Mouse (Mus musculus): ENCODE results near the gene Olfr1099.

Gene Olfr1099

GRCm38 (mm10) chr2:86960593-86960992, at the start of gene Olfr1099:
TSS of gene Olfr1099 (minus strand) at chr2:86960693.
- no peak for DNase-seq (ENCODE audit: low spot score in 2 of 2)

DNA sequence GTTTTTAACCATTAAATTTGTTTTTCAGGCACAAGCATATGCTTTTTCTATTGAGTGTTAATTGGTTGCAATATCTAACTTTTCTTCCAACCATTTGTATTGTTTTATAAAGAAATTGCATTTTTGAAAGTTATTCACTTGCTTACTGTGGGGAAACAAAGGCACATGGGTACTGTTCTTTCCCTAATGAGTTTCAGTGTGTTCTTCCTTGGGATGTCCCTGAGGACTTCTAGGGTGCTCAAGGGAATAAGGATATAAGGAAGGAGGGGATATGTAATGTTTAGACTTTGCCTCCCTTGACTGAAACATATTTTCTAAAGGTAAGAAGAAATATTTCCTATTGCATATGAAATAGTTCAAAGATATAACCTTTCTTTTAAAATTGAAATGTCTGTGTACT, 37.6 kb upstream of the Olfr1099 start, which contains the start of gene Olfr1102:
Gene Olfr1102 (plus strand): TSS at position 301 of the 400 bp plus-strand sequence.
- DNase-seq (ENCODE audit: low spot score in 2 of 2), result no peak

DNA sequence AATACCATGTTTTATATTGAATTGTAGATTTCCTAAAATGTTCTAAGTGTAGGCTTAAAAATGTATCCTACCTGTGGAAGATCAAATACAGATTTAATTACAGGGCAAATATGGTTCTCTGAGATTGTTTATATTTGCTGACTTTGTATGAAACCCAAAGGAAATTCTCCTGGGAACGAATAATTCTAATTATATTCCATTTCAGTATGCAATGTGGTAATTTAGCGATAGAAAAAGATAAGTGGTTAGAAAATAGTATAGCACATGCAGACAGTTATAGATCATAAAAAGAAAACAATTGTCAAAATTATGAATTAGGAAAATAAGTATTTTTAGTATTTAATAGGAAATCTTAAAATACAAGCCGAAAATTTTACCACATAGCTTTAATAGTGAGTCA, 30.6 kb upstream of the Olfr1099 start, which contains the start of gene Olfr1101:
Gene Olfr1101 (minus strand): TSS at position 101 of the 400 bp plus-strand sequence.
- no peak for DNase-seq (ENCODE audit: low spot score in 2 of 2)

DNA sequence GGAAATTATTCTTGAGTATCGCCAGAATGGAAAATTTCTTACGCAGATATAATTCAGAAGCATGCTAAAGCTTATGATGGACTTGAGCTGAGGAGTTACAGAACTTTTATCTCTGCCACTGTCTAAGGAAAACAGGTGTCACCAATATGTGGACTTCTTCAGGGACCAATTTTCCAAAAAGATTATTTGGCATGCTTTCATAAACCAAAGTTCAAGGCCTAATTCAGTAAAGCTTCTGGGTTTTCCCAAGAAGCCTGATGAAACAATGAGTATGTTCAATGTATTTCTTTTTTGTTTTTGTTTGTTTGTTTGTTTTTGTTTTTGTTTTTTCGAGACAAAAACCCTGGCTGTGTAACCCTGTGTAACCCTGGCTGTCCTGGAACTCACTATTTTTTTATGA, 19.4 kb upstream of the Olfr1099 start, which contains the start of gene Olfr1100:
Gene Olfr1100 (minus strand): TSS at position 101 of the 400 bp plus-strand sequence.
- no peak for DNase-seq (ENCODE audit: low spot score in 2 of 2)

DNA sequence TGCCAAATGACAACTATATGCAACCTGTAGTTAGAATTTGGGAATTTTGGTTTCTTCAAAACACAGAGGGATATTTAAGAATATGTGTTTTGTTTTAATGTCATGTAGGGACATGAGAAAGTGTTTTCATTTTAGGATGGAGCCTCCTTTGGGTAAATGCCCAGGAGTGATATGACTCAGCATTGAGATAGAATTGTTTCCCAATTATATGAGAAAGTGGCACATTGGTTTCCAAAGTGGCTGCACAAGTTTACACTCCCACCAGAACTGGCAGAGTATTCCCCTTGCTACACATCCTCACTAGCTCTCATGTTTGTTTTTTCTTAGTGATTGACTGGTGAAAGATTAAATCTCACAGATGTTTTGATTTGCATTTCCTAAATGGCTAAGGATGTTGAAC, 33.9 kb downstream of the Olfr1099 start:
- no peak for DNase-seq (ENCODE audit: low spot score in 2 of 2)

DNA sequence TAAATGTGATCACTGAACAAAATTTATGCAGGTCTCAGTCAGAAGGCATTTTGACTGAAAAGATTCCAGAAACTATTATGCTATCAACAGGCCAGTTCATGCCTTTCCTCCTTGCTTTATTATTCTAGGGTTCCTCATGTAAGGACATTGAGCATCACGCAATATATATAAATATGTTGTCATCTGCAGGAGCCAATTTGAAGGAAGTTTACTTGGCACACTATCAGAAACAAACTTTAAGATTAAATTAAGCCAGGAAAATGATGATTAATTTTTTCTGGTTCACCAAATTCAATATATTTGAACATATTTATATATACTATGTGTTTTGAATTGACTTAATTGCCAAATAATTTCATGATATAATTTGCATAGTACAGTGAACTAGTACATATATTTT, 36.0 kb downstream of the Olfr1099 start, which contains the start of gene Olfr1098:
Gene Olfr1098 (minus strand): TSS at position 101 of the 400 bp plus-strand sequence.
- DNase-seq (ENCODE audit: low spot score in 2 of 2), result no peak

- DNase-seq (ENCODE audit: low spot score in 2 of 2), result no peak
Measured at GRCm38 (mm10) chr2:86905647-86906046, 54.8 kb downstream of the Olfr1099 start.
